Mouse (Mus musculus) lung, adult 2 months (tissue): ENCODE results near the gene Cmtm1.

ENCODE experiments used
- CTCF ChIP-seq: fragments of 200-500 bp; IDR thresholded peaks from 2 replicates; pipeline ENCODE4 v1.5.1; 2011; ENCODE audit warnings: mild to moderate bottlenecking, low read length, control low read depth; ENCODE audit not compliant: insufficient read depth
- POLR2A ChIP-seq: fragments of 200-500 bp; IDR thresholded peaks from 2 replicates; pipeline ENCODE4 v1.6.1; 2011; ENCODE audit warnings: low read depth, mild to moderate bottlenecking, control low read depth, low read length, borderline replicate concordance; ENCODE audit errors: extremely low read depth

DNA sequence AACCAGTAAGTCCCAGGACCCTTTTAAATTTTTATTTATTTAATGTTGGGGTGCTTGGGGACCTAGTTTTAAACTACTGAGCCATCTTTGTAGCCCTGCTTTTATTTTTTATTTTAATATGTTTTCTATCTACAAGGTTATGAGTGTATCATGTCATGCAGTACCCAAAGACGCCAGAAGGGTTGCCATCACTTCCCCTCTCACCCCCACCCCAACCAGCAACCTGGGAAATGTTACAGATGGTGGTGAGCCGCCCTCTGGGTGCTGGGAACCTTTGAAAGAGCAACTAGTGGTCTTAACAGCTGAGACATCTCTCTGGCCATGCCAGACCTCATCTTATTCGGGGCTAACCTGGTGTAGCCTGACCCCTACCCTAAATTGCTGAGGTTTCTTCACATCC is 27.9 kb upstream of the Cmtm1 start:
- TF ChIP-seq POLR2A (no peak), CTCF (no peak)
